Mouse (Mus musculus) ovary, adult 10 weeks (tissue): ENCODE data around the gene Degs1. TPM values are rescaled to one million over a fixed set of nuclear protein-coding genes. Genes with fewer than 3 reads are reported as not detected.

Experiments used
- polyA plus RNA-seq: library from polyadenylated mRNA; stranded (reverse); fragments of 350-450 nt; fragmentation: Illumina TruSeq; extraction: RNeasy Lipid Tissue Mini Kit (QIAGEN cat#74804); gene quantifications from one replicate; pipeline ENCODE4 v1.2.3, GENCODE M21; 2014

Degs1 gene
- polyA plus RNA-seq: 321 TPM

GRCm38 (mm10) chr1:182282091-182283075 is at the start of gene Degs1:
TSS of gene Degs1 (minus strand) at chr1:182282804.

Other genes with a start within 250 kb of the Degs1 start
- gene Srp9, start 158.1 kb downstream of the Degs1 start, polyA plus RNA-seq: 298 TPM
- gene Vmn1r1, start 118.3 kb downstream of the Degs1 start, polyA plus RNA-seq: not detected
- 52.0 TPM for gene Fbxo28, start 58.8 kb upstream of the Degs1 start, polyA plus RNA-seq
- gene Trp53bp2, start 126.4 kb upstream of the Degs1 start, polyA plus RNA-seq: 14.4 TPM
- gene Capn2, start 234.8 kb upstream of the Degs1 start, polyA plus RNA-seq: 82.9 TPM